Mouse (Mus musculus): ENCODE results near the gene Dcst2. TPM values are rescaled to one million over a fixed set of nuclear protein-coding genes. Genes with fewer than 3 reads are reported as not detected.

Gene Dcst2
- polyA plus RNA-seq, 1 experiment from 2014 or later = 0.10 TPM

DNA sequence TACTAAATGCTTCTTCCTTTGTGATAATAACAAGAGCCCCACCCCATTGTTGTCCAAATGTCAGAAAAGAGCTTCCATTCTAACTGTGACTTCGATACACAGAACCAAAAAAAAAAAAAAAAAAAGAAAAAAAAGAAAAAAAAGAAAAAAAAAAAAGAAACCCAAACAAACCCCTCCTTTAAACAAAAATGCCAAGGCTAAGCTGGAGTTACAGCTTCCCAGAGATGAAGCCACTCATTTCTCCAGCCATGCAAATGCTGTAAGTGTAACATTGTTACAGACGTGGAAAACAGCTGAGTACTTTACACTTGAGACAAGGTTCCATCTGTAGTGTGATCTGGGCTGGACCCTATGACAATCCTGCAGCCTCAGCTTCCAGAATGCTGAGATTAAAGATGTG lies 55.4 kb downstream of the Dcst2 start:
- Histone ChIP-seq H3K4me3 (ENCODE audit: low read depth, low read length) (peak overlapping the region; percentile 63), H3K4me2 (peak overlapping the region; percentile 98), H3K4me1 (replicated peaks; ENCODE audit: control insufficient read depth, insufficient read depth, low read length) (peaks cover 24% of the 10 kb centered on the region), H3K9me3 (ENCODE audit: control insufficient read depth, low read length) (no peaks in the 10 kb centered on the region), H3K9ac (ENCODE audit: low read depth, low read length) (peak overlapping the region; percentile 75), H3K36me3 (ENCODE audit: control insufficient read depth, insufficient read depth, low read length) (peaks cover 26% of the 10 kb centered on the region), H3K27ac (ENCODE audit: low read depth, low read length) (peak overlapping the region; percentile 95; the same call in 1 of the 2 replicates), H3K27me3 (replicated peaks; ENCODE audit: control insufficient read depth, insufficient read depth, low read length) (no peaks in the 10 kb centered on the region)
- ATAC-seq (replicated peaks; ENCODE audit: low FRiP score) (no peak), DNase-seq (ENCODE audit: low spot score) (no peak)
- WGBS = 22% methylated on average over 2 of the region's 2 CpGs

GRCm38 (mm10) chr3:89417840-89418169 lies 56.0 kb downstream of the Dcst2 start:
- H3K9me3 ChIP-seq (ENCODE audit: control insufficient read depth, low read length) = no peaks in the 10 kb centered on the region
- H3K4me2 ChIP-seq = peak overlapping the region; percentile 98
- H3K27me3 ChIP-seq (replicated peaks; ENCODE audit: control insufficient read depth, insufficient read depth, low read length) = no peaks in the 10 kb centered on the region
- DNase-seq (ENCODE audit: low spot score) (no peak), ATAC-seq (replicated peaks; ENCODE audit: low FRiP score) (peak; percentile 37)
- under 1% methylated on average over 20 of the region's 20 CpGs for WGBS
- peak overlapping the region; percentile 75 for H3K9ac ChIP-seq (ENCODE audit: low read depth, low read length)
- H3K4me3 ChIP-seq (ENCODE audit: low read depth, low read length) = peak overlapping the region; percentile 63
- H3K4me1 ChIP-seq (replicated peaks; ENCODE audit: control insufficient read depth, insufficient read depth, low read length) = peaks cover 31% of the 10 kb centered on the region
- peak overlapping the region; percentile 95 for H3K27ac ChIP-seq (ENCODE audit: low read depth, low read length)
- H3K36me3 ChIP-seq (ENCODE audit: control insufficient read depth, insufficient read depth, low read length) = peaks cover 26% of the 10 kb centered on the region

GRCm38 (mm10) chr3:89418170-89418860 lies 56.5 kb downstream of the Dcst2 start, which contains the start of the genes Cks1b and Shc1:
Cks1b (minus strand) TSS chr3:89418383.
Shc1 (plus strand) TSS chr3:89418443.
- WGBS = under 1% methylated on average over 39 of the region's 39 CpGs
- H3K4me3 ChIP-seq (ENCODE audit: low read depth, low read length) = peak within 1 kb of the TSS; percentile 63

DNA sequence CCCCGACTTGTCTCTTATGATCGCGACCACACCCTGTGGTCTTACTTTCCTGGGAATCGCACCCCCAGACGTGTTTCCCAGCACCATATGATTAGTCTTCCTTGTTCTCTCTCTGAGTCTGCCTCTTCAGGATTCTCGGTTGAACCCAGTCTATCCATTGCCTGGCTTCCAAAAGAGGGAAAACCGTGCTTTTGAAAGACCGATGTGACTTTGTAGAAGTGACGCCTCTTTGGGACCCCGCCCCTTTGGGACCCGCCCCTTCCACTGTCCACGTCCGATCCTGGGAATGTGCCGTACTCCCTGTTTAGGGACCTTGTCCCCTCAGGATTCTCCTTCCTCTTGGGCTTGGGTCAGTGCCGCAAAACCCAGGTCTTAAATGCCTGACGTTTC lies 57.1 kb downstream of the Dcst2 start:
- H3K4me3 ChIP-seq (ENCODE audit: low read depth, low read length) = peak overlapping the region; percentile 63
- H3K9ac ChIP-seq (ENCODE audit: low read depth, low read length) = peak overlapping the region; percentile 75
- no peaks in the 10 kb centered on the region for H3K9me3 ChIP-seq (ENCODE audit: control insufficient read depth, low read length)
- H3K4me2 ChIP-seq = peak overlapping the region; percentile 98
- WGBS = under 1% methylated on average over 16 of the region's 16 CpGs
- peaks cover 41% of the 10 kb centered on the region for H3K4me1 ChIP-seq (replicated peaks; ENCODE audit: control insufficient read depth, insufficient read depth, low read length)
- H3K27me3 ChIP-seq (replicated peaks; ENCODE audit: control insufficient read depth, insufficient read depth, low read length) = no peaks in the 10 kb centered on the region
- peak overlapping the region; percentile 95 for H3K27ac ChIP-seq (ENCODE audit: low read depth, low read length)
- ATAC-seq (replicated peaks; ENCODE audit: low FRiP score) (peak; percentile 3; the same call in 1 of the 2 replicates), DNase-seq (ENCODE audit: low spot score) (peak; percentile 89)
- H3K36me3 ChIP-seq (ENCODE audit: control insufficient read depth, insufficient read depth, low read length) = peaks cover 27% of the 10 kb centered on the region

More at GRCm38 (mm10) chr3:89418170-89418860, 56.5 kb downstream of the Dcst2 start, which contains the start of the genes Cks1b and Shc1:
- Histone ChIP-seq H3K4me2 (peak within 1 kb of the TSS; percentile 98), H3K4me1 (replicated peaks; ENCODE audit: control insufficient read depth, insufficient read depth, low read length) (peaks cover 35% of the 10 kb centered on the region), H3K27ac (ENCODE audit: low read depth, low read length) (peak within 1 kb of the TSS; percentile 95), H3K27me3 (replicated peaks; ENCODE audit: control insufficient read depth, insufficient read depth, low read length) (no peaks in the 10 kb centered on the region), H3K9me3 (ENCODE audit: control insufficient read depth, low read length) (no peaks in the 10 kb centered on the region), H3K9ac (ENCODE audit: low read depth, low read length) (peak within 1 kb of the TSS; percentile 75), H3K36me3 (ENCODE audit: control insufficient read depth, insufficient read depth, low read length) (peaks cover 26% of the 10 kb centered on the region)
- DNase-seq (ENCODE audit: low spot score) (peak; percentile 93), ATAC-seq (replicated peaks; ENCODE audit: low FRiP score) (peak; percentile 91)

DNA sequence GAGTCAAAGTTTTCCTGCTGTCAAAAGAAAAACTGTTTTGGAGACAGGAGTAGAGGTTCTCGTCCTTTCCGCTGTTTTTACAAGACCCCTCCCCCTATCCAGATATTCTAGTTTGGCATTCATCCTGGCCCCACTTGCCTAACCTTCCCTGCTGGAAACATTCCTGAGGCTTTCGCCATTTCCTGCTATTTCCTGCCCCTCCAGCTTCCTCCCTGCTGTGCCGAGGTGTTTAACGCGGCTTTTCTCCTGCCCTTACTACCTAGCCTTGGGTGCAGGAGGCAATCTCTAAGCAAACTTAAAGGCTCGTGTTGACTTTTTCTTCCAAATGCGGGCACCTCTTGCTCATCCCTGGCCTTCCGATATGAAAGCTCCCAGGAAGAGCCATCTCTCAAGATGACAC lies 57.8 kb downstream of the Dcst2 start:
- DNase-seq (ENCODE audit: low spot score) (no peak), ATAC-seq (replicated peaks; ENCODE audit: low FRiP score) (no peak)
- H3K36me3 ChIP-seq (ENCODE audit: control insufficient read depth, insufficient read depth, low read length) = peaks cover 21% of the 10 kb centered on the region
- H3K4me3 ChIP-seq (ENCODE audit: low read depth, low read length) = peak overlapping the region; percentile 63
- WGBS = 5% methylated on average over 9 of the region's 9 CpGs
- H3K4me2 ChIP-seq = peak overlapping the region; percentile 98
- no peaks in the 10 kb centered on the region for H3K27me3 ChIP-seq (replicated peaks; ENCODE audit: control insufficient read depth, insufficient read depth, low read length)
- peaks cover 47% of the 10 kb centered on the region for H3K4me1 ChIP-seq (replicated peaks; ENCODE audit: control insufficient read depth, insufficient read depth, low read length)
- H3K9ac ChIP-seq (ENCODE audit: low read depth, low read length) = peak overlapping the region; percentile 75
- H3K27ac ChIP-seq (ENCODE audit: low read depth, low read length) = peak overlapping the region; percentile 95
- no peaks in the 10 kb centered on the region for H3K9me3 ChIP-seq (ENCODE audit: control insufficient read depth, low read length)

- H3K4me1 ChIP-seq (replicated peaks; ENCODE audit: control insufficient read depth, insufficient read depth, low read length) = peaks cover 51% of the 10 kb centered on the region
- peaks cover 17% of the 10 kb centered on the region for H3K36me3 ChIP-seq (ENCODE audit: control insufficient read depth, insufficient read depth, low read length)
- H3K27me3 ChIP-seq (replicated peaks; ENCODE audit: control insufficient read depth, insufficient read depth, low read length) = no peaks in the 10 kb centered on the region
- peak overlapping the region; percentile 95 for H3K27ac ChIP-seq (ENCODE audit: low read depth, low read length)
- H3K9me3 ChIP-seq (ENCODE audit: control insufficient read depth, low read length) = no peaks in the 10 kb centered on the region
- H3K4me2 ChIP-seq = peak overlapping the region; percentile 98
- ATAC-seq (replicated peaks; ENCODE audit: low FRiP score) (no peak), DNase-seq (ENCODE audit: low spot score) (no peak)
- 22% methylated on average over 3 of the region's 3 CpGs for WGBS
- H3K4me3 ChIP-seq (ENCODE audit: low read depth, low read length) = peak overlapping the region; percentile 63
- H3K9ac ChIP-seq (ENCODE audit: low read depth, low read length) = peak overlapping the region; percentile 75
These were observed 58.2 kb downstream of the Dcst2 start for GRCm38 (mm10) chr3:89419981-89420380.

- Histone ChIP-seq H3K4me2 (peak overlapping the region; percentile 98), H3K4me1 (replicated peaks; ENCODE audit: control insufficient read depth, insufficient read depth, low read length) (peaks cover 54% of the 10 kb centered on the region), H3K4me3 (ENCODE audit: low read depth, low read length) (peak overlapping the region; percentile 64), H3K27me3 (replicated peaks; ENCODE audit: control insufficient read depth, insufficient read depth, low read length) (no peaks in the 10 kb centered on the region), H3K27ac (ENCODE audit: low read depth, low read length) (peak overlapping the region; percentile 95), H3K36me3 (ENCODE audit: control insufficient read depth, insufficient read depth, low read length) (peaks cover 13% of the 10 kb centered on the region), H3K9ac (ENCODE audit: low read depth, low read length) (peak overlapping the region; percentile 78; the same call in 1 of the 2 replicates), H3K9me3 (ENCODE audit: control insufficient read depth, low read length) (no peaks in the 10 kb centered on the region)
- ATAC-seq (replicated peaks; ENCODE audit: low FRiP score) (no peak), DNase-seq (ENCODE audit: low spot score) (no peak)
- 33% methylated on average over 2 of the region's 2 CpGs for WGBS
These were observed 58.6 kb downstream of the Dcst2 start for GRCm38 (mm10) chr3:89420421-89420820.

- H3K27ac ChIP-seq (ENCODE audit: low read depth, low read length) = peak overlapping the region; percentile 91
- peaks cover 6% of the 10 kb centered on the region for H3K36me3 ChIP-seq (ENCODE audit: control insufficient read depth, insufficient read depth, low read length)
- no peaks in the 10 kb centered on the region for H3K9me3 ChIP-seq (ENCODE audit: control insufficient read depth, low read length)
- no peaks in the 10 kb centered on the region for H3K27me3 ChIP-seq (replicated peaks; ENCODE audit: control insufficient read depth, insufficient read depth, low read length)
- peak overlapping the region; percentile 78 for H3K9ac ChIP-seq (ENCODE audit: low read depth, low read length)
- ATAC-seq (replicated peaks; ENCODE audit: low FRiP score) (peak; percentile 78), DNase-seq (ENCODE audit: low spot score) (peak; percentile 73)
- peaks cover 55% of the 10 kb centered on the region for H3K4me1 ChIP-seq (replicated peaks; ENCODE audit: control insufficient read depth, insufficient read depth, low read length)
- peak overlapping the region; percentile 64 for H3K4me3 ChIP-seq (ENCODE audit: low read depth, low read length)
- 5% methylated on average over 11 of the region's 11 CpGs for WGBS
- H3K4me2 ChIP-seq = peak overlapping the region; percentile 98
These were observed 59.4 kb downstream of the Dcst2 start for GRCm38 (mm10) chr3:89421002-89421774.

Measured in liver, embryonic 11.5 days (tissue).